Mouse (Mus musculus): Measurements from ENCODE around the gene Vinac1. TPM values are rescaled to one million over a fixed set of nuclear protein-coding genes. Genes with fewer than 3 reads are reported as not detected.

Vinac1 gene
- polyA plus RNA-seq (2017; shearing (Covaris generic)): not detected

DNA sequence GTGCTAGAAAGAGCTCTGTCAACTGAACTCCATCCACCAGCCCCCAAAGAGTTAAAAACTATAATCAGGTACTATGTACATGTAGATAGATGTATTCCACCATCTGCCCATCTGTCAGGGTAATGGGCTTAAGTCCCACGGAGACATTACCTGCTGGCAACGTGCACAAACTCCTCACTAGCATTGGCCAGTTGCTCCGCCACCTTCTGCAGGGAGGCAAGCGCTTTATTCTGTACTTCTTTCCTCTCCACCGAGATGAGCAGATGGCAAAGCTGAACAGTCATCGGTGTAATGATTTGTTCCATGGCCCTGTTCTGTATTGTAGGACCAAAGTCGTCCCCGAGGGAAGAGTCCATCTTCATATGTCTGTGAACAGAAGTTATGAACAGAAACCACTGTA lies at the start of gene Vinac1:
Vinac1 (minus strand) TSS at position 362 of the 400 bp plus-strand sequence.

DNA sequence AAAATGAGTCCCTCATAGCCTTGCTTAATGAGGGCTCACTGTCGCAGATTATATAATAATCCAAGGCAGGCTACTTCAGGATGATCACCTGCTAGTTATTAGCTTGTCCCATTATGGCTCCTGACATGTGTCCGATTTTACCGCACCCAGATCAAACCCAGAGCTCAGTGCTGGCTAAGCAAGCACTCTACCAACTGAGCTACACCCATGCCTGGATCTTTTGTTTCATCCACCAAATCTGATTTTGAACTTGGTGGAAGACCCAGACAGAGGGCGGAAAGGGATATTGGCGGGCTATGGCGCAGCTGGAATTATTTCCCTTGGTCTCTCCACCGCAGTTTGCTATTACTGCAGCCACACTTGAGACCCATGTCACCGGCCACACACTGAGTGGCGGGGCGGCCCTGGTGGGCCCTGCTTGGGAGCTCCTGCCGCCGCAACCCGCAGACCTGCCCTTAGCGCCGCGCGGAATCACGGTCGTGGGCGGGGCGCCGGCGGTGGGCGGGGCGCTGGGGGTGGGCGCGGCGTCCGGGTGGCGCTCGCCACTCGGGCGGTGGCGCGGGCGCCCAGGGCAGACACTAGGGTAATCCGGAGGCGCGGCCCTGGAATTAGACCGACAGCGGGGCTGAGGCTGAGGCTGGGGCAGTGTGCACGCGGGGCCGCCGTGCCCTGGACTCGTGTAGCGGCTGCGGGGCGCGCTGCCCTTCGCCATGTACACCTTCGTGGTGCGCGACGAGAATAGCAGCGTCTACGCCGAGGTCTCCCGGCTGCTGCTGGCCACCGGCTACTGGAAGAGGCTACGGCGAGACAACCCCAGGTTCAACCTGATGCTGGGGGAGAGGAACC lies 17.7 kb upstream of the Vinac1 start, which contains the start of gene Ttl:
Ttl (plus strand) TSS at position 506 of the 846 bp plus-strand sequence.

Other genes with a start within 250 kb of the Vinac1 start
- 34.1 TPM for gene Tmem87b, start 230.1 kb downstream of the Vinac1 start, polyA plus RNA-seq (2017; shearing (Covaris generic))
- gene Fbln7, start 185.2 kb downstream of the Vinac1 start, polyA plus RNA-seq (2017; shearing (Covaris generic)): not detected
- gene Zc3h8, start 104.1 kb downstream of the Vinac1 start, polyA plus RNA-seq (2017; shearing (Covaris generic)): 7.2 TPM
- gene Zc3h6, start 80.8 kb downstream of the Vinac1 start, polyA plus RNA-seq (2017; shearing (Covaris generic)): 9.2 TPM
- 2.1 TPM for gene Gm10762, start 80.4 kb downstream of the Vinac1 start, polyA plus RNA-seq (2017; shearing (Covaris generic))
- gene Ttl, start 17.8 kb upstream of the Vinac1 start, polyA plus RNA-seq (2017; shearing (Covaris generic)): 3.4 TPM
- 20.7 TPM for gene Polr1b, start 52.8 kb upstream of the Vinac1 start, polyA plus RNA-seq (2017; shearing (Covaris generic))
- 8.7 TPM for gene Chchd5, start 81.5 kb upstream of the Vinac1 start, polyA plus RNA-seq (2017; shearing (Covaris generic))
- 144 TPM for gene Slc20a1, start 150.6 kb upstream of the Vinac1 start, polyA plus RNA-seq (2017; shearing (Covaris generic))
- 0.49 TPM for gene Ckap2l, start 249.0 kb upstream of the Vinac1 start, polyA plus RNA-seq (2017; shearing (Covaris generic))

Measured in effector memory CD4-positive, alpha-beta T cell, adult 5 months (primary cell).